Mouse (Mus musculus) neural tube, embryonic 14.5 days (tissue): Measurements from ENCODE around the gene Pgm5. TPM values are rescaled to one million over a fixed set of nuclear protein-coding genes. Genes with fewer than 3 reads are reported as not detected.

Experiments
- ATAC-seq: fragments of 200-750 bp; cut with Nextera tagmentation; 2 replicates; pipeline ENCODE4 v1.8.0; 2017; ENCODE audit warnings: low read depth, mild to moderate bottlenecking, moderate TSS enrichment, moderate library complexity
- H3K27ac ChIP-seq: fragments of 300-500 bp; sonication (generic); 2 replicates; pipeline ENCODE4 v1.5.1; 2014; ENCODE audit warnings: low read depth, mild to moderate bottlenecking, control low read depth, low read length, moderate library complexity, mixed read lengths
- H3K27me3 ChIP-seq: fragments of 300-500 bp; sonication (generic); 2 replicates; pipeline ENCODE4 v1.6.1; 2014; ENCODE audit warnings: low read length; ENCODE audit not compliant: control insufficient read depth, insufficient read depth
- H3K36me3 ChIP-seq: fragments of 300-500 bp; sonication (generic); 2 replicates; pipeline ENCODE4 v1.6.1; 2014; ENCODE audit warnings: low read length, mixed read lengths; ENCODE audit not compliant: control insufficient read depth, insufficient read depth
- H3K4me1 ChIP-seq: fragments of 300-500 bp; sonication (generic); 2 replicates; pipeline ENCODE4 v1.6.1; 2014; ENCODE audit warnings: low read length; ENCODE audit not compliant: control insufficient read depth, insufficient read depth
- H3K4me2 ChIP-seq: fragments of 300-500 bp; sonication (generic); 2 replicates; pipeline ENCODE4 v1.6.1; 2014; ENCODE audit warnings: mild to moderate bottlenecking, low read depth, low read length, control low read depth
- H3K4me3 ChIP-seq: fragments of 300-500 bp; sonication (generic); 2 replicates; pipeline ENCODE4 v1.5.1; 2014; ENCODE audit warnings: low read depth, low read length, control low read depth, mixed read lengths
- H3K9ac ChIP-seq: fragments of 300-500 bp; sonication (generic); replicated peaks from 2 replicates; pipeline ENCODE4 v1.6.1; 2014; ENCODE audit warnings: low read depth, mild to moderate bottlenecking, control low read depth, low read length, mixed read lengths
- H3K9me3 ChIP-seq: fragments of 300-500 bp; sonication (generic); 2 replicates; pipeline ENCODE4 v1.6.1; 2016; ENCODE audit warnings: low read length; ENCODE audit not compliant: control insufficient read depth
- WGBS: fragments of 180-500 bp; shearing (Covaris S2); extraction: QIAGEN DNeasy Blood & Tissue Kit; methylation state at CpG from one replicate; pipeline ENCODE4 v1.1.7; 2014; 5-methylcytosine and 5-hydroxymethylcytosine counted together
- polyA plus RNA-seq: library from polyadenylated mRNA; unstranded; fragments of >200 nt; fragmentation: Nextera tagmentation; extraction: Ambion mirVana; gene quantifications from 2 replicates; pipeline ENCODE4 v1.2.1, GENCODE M21; 2014

Gene Pgm5
- polyA plus RNA-seq, 1 experiment from 2014 or later, result 3.4 TPM

DNA sequence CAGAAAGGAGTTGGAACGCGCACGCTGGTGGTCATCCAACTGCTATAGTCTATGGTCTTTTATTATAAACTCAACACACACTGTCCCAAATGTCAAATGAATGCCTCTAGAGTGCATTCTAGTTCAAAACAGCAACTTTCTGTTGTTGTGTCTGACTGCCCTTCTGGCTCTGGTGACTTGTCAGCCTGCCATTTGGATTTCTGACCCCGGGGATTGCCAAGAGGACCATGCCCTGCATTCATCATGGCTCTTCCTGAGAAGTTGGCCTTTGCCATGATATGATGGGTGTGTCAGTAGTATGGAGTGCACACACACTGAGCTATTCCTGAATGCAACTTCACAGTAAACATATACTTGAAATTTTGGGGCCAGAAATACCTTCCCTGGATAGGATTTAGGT is 172.1 kb downstream of the Pgm5 start:
- no peak overlapping the region for H3K4me3 ChIP-seq
- no peaks in the 10 kb centered on the region for H3K27me3 ChIP-seq
- H3K9me3 ChIP-seq, result no peaks in the 10 kb centered on the region
- no peaks in the 10 kb centered on the region for H3K36me3 ChIP-seq
- H3K4me1 ChIP-seq, result no peaks in the 10 kb centered on the region
- no peak overlapping the region for H3K4me2 ChIP-seq
- no peak for ATAC-seq
- H3K27ac ChIP-seq, result no peak overlapping the region
- 95% methylated on average over 4 of the region's 4 CpGs for WGBS
- H3K9ac ChIP-seq, result no peak overlapping the region

DNA sequence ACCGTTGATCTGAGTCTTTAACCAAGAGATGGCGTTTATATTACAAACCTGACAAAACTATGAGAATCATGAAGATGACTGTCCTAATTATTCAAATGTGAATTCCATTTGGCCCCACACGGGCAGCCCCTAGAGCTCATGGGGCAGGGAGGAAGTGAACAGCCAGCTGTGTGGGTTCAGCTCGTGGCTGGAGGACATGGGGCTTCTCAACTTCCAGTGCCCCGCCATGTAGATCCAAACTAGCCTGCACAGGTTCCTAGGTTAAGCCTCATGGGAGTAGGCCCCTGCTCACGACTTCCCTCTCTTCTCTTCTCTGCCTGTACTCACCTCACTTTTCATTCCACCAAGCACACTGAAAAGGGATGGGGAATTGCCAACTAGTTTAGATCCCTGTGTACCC is 173.3 kb downstream of the Pgm5 start:
- Histone ChIP-seq H3K9ac (no peak overlapping the region), H3K9me3 (no peaks in the 10 kb centered on the region)
- 82% methylated on average over 6 of the region's 6 CpGs for WGBS

DNA sequence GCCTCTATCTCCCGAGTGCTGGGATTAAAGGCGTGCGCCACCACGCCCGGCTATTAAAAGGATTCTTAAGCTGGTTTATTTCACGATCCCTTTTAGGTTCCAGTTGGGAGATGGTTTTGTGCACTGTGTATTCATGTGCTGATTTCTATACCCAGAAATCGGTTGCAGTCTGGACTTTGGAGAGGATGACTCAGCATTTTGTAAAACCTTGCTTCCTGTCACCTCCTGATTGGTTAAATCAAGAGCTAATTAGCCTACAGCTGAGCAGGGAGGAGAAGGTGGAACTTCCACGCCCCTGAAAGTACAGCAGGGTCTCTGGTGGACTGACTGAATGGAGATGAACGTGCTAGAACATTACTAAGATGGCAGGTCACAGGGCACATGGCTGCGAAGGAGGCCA is 175.2 kb downstream of the Pgm5 start:
- Histone ChIP-seq H3K4me2 (no peak overlapping the region), H3K27ac (no peak overlapping the region), H3K9ac (no peak overlapping the region), H3K4me3 (no peak overlapping the region), H3K4me1 (no peaks in the 10 kb centered on the region), H3K9me3 (no peaks in the 10 kb centered on the region), H3K36me3 (no peaks in the 10 kb centered on the region), H3K27me3 (no peaks in the 10 kb centered on the region)
- ATAC-seq, result no peak
- WGBS, result 89% methylated on average over 10 of the region's 10 CpGs

More for the DNA sequence above, 173.3 kb downstream of the Pgm5 start:
- Histone ChIP-seq H3K4me2 (no peak overlapping the region), H3K36me3 (no peaks in the 10 kb centered on the region), H3K4me3 (no peak overlapping the region), H3K4me1 (no peaks in the 10 kb centered on the region), H3K27me3 (no peaks in the 10 kb centered on the region), H3K27ac (no peak overlapping the region)
- no peak for ATAC-seq

DNA sequence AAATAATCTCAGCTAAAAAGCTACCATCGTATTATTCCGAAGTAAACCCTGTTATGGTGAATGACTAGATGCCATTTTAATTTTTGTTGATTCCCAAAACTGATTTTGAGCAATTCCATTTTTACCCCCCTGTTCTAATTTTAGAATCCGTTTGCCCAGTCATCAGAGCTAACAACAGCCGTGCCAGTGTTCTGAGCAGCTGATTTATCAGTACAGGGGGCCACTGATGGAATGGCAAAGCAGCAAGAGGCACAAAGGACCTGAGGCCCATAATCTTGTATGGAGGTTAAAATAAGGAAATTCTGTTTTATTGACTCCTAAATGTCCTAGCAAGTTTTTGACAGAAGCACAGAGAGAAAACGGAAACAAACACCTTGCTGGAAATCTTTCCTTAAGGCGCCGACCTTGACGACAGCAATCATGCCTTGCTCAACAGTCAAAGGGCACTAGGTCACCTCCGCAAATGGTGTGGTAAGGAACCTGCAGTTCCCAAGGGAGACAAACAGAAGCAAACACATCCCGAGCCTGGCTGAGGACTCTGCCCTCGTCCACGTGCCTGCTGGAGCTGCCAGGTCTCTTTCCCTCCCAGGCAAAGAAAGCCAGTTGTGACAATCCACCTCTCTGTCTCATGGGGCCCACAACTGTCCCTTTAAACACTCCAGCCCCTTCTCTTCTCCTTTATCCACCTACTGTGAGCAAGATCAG is 178.5 kb downstream of the Pgm5 start:
- 73% methylated on average over 12 of the region's 12 CpGs for WGBS

DNA sequence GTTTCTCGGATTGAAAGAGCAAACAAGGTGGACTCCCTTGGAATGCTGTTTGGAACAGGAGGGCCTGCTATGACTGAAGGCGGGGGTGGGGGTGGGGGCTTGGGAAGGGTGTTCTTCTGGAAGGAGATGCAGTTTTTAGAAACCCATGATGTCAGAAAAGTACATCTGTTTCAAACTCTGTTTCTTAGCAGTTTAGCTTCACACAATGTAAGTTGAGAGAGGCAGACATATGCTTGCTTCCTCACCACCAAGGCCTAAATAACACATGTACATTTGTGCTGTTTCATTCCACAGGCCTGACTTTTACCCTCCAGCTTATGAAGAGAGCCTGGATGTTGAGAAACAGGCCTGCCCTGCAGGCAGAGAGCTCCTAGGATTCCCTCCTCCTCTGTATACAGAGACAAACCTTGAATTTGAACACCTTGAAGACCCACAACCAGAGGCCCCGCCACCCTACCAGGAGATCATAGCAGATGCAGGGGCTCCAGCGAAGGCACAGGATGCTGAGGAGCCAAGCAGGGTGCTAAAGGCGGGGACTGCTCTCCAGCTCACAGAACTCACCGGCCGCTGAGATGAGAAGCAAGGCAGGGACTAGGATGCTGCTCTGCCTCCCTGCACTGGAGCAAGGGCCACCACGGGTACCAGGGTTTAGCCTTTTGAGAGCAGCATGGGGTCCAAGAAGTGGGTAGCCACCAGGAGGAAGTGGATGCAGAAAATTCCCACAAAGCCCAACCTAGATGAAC is 184.2 kb downstream of the Pgm5 start:
- H3K9ac ChIP-seq, result no peak overlapping the region
- 70% methylated on average over 8 of the region's 8 CpGs for WGBS
- H3K4me1 ChIP-seq, result no peaks in the 10 kb centered on the region
- no peak overlapping the region for H3K4me2 ChIP-seq
- ATAC-seq, result no peak
- H3K4me3 ChIP-seq, result no peak overlapping the region
- no peaks in the 10 kb centered on the region for H3K9me3 ChIP-seq
- no peak overlapping the region for H3K27ac ChIP-seq
- no peaks in the 10 kb centered on the region for H3K36me3 ChIP-seq
- no peaks in the 10 kb centered on the region for H3K27me3 ChIP-seq

More for the DNA sequence above, 178.5 kb downstream of the Pgm5 start:
- Histone ChIP-seq H3K27ac (no peak overlapping the region), H3K9me3 (no peaks in the 10 kb centered on the region), H3K9ac (no peak overlapping the region), H3K4me2 (no peak overlapping the region), H3K27me3 (no peaks in the 10 kb centered on the region), H3K4me3 (no peak overlapping the region), H3K4me1 (no peaks in the 10 kb centered on the region), H3K36me3 (no peaks in the 10 kb centered on the region)
- no peak for ATAC-seq

DNA sequence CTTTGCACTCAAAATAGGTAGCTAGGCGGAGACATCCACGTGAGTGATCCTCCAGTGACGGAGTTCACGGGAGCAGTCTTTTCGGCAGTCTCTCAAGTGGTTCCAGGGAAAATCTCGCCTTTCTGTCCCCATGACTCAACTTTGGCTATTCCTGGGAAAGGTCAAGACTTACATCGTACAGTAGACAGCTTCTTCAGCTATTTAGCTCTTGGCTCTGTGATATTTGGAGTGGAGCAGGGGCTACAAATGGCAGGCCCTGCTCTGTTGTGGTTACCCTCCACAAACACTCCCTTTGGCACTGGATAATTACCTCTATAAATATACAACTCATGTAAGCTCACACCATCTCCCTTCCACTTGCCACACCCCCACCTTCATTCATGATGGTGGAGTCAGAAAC is 185.2 kb downstream of the Pgm5 start:
- H3K9me3 ChIP-seq, result no peaks in the 10 kb centered on the region
- WGBS, result 91% methylated on average over 7 of the region's 7 CpGs
- no peak for ATAC-seq

DNA sequence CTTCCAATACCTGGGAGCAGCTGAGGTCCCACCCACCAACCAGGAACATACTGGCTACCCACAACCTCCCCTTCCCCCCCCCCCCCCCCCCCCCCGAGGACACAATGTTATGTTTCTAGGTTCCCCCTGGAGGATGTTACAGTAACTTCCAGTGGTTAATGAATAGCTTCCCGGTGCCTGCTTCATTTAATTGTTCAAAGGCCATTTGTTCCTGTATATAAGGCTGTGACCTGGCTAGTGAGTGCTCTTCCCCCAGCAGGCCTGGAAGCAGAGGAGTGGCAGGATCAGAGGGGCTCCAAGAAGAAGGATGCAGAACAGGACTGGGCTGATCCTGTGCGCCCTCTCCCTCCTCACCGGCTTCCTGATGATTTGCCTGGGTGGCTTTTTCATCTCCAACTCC is 187.9 kb downstream of the Pgm5 start, which contains the start of gene Tmem252:
TSS of gene Tmem252 (plus strand) at position 247 of the 400 bp plus-strand sequence.
- no peaks in the 10 kb centered on the region for H3K27me3 ChIP-seq
- H3K27ac ChIP-seq, result no peak within 1 kb of the TSS
- H3K36me3 ChIP-seq, result no peaks in the 10 kb centered on the region
- H3K4me2 ChIP-seq, result no peak within 1 kb of the TSS
- H3K9ac ChIP-seq, result no peak within 1 kb of the TSS
- no peak for ATAC-seq
- H3K4me3 ChIP-seq, result no peak within 1 kb of the TSS
- whole genome bisulfite sequencing, result 64% methylated on average over 4 of the region's 4 CpGs
- no peaks in the 10 kb centered on the region for H3K9me3 ChIP-seq
- no peaks in the 10 kb centered on the region for H3K4me1 ChIP-seq

More for the DNA sequence above, 185.2 kb downstream of the Pgm5 start:
- no peak overlapping the region for H3K9ac ChIP-seq
- H3K27me3 ChIP-seq, result no peaks in the 10 kb centered on the region
- no peak overlapping the region for H3K27ac ChIP-seq
- H3K36me3 ChIP-seq, result no peaks in the 10 kb centered on the region
- H3K4me2 ChIP-seq, result no peak overlapping the region
- no peaks in the 10 kb centered on the region for H3K4me1 ChIP-seq
- H3K4me3 ChIP-seq, result no peak overlapping the region

DNA sequence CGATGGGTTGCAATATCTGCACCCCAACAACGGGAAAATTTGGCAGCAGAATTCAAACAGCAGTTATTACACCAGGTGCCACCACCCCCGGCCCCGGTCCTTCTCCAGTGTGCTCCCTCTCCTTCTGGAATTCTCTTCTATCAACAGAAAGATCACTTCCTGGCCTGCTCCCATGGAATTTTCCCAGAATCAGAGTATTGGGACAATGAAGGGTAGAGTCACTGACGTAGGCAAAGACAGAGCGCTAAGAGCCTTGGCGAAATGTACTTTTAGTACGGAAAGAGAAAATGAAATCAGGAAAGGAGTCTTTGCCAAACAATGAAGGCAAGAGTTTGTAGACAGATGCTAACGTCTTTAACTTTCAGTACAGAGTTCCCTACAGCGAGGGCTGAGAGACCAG is 188.3 kb downstream of the Pgm5 start:
- H3K36me3 ChIP-seq, result no peaks in the 10 kb centered on the region
- H3K27me3 ChIP-seq, result no peaks in the 10 kb centered on the region
- no peaks in the 10 kb centered on the region for H3K4me1 ChIP-seq
- ATAC-seq, result no peak
- H3K27ac ChIP-seq, result no peak overlapping the region
- no peak overlapping the region for H3K9ac ChIP-seq
- H3K4me3 ChIP-seq, result no peak overlapping the region
- H3K9me3 ChIP-seq, result no peaks in the 10 kb centered on the region
- no peak overlapping the region for H3K4me2 ChIP-seq
- WGBS, result 90% methylated on average over 10 of the region's 10 CpGs

DNA sequence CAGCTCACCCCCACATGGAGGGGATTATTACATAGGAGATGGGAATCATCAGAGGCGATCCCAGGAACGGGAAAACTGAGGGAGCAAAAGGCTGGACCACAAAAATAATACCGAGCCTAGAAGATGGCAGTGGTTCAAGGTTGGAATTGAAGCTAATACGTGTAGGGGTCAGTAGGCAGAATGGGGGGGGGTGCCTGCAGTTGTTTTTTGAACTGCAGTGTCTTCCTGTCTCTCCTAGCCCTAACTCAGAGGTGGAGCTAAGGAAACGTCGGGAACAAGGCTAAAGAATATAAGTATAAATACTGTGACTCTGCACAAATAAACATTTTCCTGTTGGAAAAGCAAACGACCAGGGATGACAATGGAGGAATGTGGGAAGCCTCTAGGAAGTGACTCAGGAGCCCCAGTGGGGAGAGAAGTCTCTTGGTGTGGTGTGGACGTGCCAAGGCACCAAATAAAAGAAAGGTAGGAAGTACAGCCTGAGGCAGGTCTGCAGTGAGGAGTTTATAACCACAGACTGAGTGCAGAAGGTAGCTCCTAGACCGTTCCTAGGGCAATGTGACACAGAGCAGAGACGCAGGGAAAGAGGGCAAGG is 189.2 kb downstream of the Pgm5 start:
- H3K4me2 ChIP-seq, result no peak overlapping the region
- H3K4me1 ChIP-seq, result no peaks in the 10 kb centered on the region
- ATAC-seq, result no peak
- H3K27me3 ChIP-seq, result no peaks in the 10 kb centered on the region
- no peaks in the 10 kb centered on the region for H3K9me3 ChIP-seq
- WGBS, result 74% methylated on average over 10 of the region's 10 CpGs
- no peaks in the 10 kb centered on the region for H3K36me3 ChIP-seq
- H3K9ac ChIP-seq, result no peak overlapping the region
- H3K4me3 ChIP-seq, result no peak overlapping the region
- H3K27ac ChIP-seq, result no peak overlapping the region
